Mouse (Mus musculus): ENCODE results near the gene Khdc4. TPM values are rescaled to one million over a fixed set of nuclear protein-coding genes. Genes with fewer than 3 reads are reported as not detected.

Gene Khdc4
- 10 to 100 TPM; 39.5 to 42.9 TPM for total RNA-seq (2021)

- DNase-seq, result peak; percentile 98 to 99
- intact Hi-C loops (cut with DNase I), result no loop called here
Measured at GRCm38 (mm10) chr3:88684980-88685941, at the start of gene Khdc4. Gene Khdc4 (plus strand): TSS chr3:88685803.

- no peak for DNase-seq
- intact Hi-C loops (cut with DNase I), result no loop called here
Measured at GRCm38 (mm10) chr3:88636555-88636986, 49.0 kb upstream of the Khdc4 start.

- intact Hi-C loops (cut with DNase I), result no loop called here
- DNase-seq, result no peak
Measured at GRCm38 (mm10) chr3:88637134-88637533, 48.5 kb upstream of the Khdc4 start.

GRCm38 (mm10) chr3:88639239-88639638 is 46.4 kb upstream of the Khdc4 start:
- intact Hi-C loops (cut with DNase I), result no loop called here
- no peak for DNase-seq

GRCm38 (mm10) chr3:88640676-88641075 is 44.9 kb upstream of the Khdc4 start:
- intact Hi-C loops (cut with DNase I), result loop anchor here (1.0 to 5.0 kb wide), 2 partner anchors 33 to 48 kb away; no protein-coding TSS in a partner anchor
- peak in 1 of 2 experiments; percentile 69 for DNase-seq

- intact Hi-C loops (cut with DNase I), result loop anchor here (5.0 kb wide), 1 partner anchor 51 kb away; no protein-coding TSS in a partner anchor
- DNase-seq, result no peak
Measured at GRCm38 (mm10) chr3:88643078-88643477, 42.5 kb upstream of the Khdc4 start.

GRCm38 (mm10) chr3:88645937-88646336 is 39.7 kb upstream of the Khdc4 start:
- DNase-seq, result no peak
- intact Hi-C loops (cut with DNase I), result no loop called here

DNA sequence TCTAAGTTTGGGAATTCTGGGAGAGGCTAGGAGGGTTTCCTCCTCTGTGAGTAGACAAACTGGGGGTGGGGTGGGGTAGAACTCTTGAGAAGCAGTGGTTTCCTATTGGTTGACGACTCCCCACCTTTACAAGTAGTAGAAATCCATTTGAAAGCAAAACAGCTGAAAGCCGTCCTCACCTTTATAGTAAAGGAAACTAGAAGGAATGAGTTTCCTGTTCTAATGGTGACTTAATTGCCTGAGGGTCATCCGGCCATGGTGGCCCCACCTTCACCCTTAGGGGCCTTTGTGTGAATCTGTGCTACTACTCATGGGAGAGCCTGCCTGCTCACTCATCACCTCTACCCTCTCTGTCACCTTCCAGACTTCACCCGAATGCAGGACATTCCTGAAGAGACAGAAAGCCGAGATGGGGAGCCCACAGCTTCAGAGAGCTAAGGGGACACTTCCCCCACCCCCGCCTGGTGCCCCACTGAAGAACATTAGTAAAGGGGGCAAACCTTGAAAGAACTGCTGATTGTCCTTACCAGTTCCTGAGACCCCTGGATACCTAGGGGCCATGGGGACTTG is 39.1 kb upstream of the Khdc4 start:
- intact Hi-C loops (cut with DNase I), result no loop called here
- DNase-seq, result no peak

DNA sequence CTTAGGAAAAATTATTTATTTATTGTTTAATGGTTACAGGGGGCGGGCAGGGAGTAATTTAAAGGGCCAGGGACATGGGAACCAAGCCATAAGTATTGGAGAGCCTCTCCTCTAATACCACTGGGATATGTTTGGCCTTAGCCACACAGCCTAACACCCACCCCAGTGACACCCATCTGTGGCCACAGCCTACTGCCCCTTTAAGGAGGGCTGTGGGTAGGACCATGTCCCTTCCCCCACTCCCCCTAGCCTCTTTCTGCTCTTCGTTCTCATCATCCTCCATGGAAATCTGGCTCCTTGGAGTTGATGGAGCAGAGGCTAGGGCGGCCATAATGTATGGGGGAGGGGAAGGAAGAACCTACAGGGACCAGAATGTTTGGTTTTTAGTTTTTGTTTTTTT is 38.5 kb upstream of the Khdc4 start:
- no peak for DNase-seq
- intact Hi-C loops (cut with DNase I), result no loop called here

DNA sequence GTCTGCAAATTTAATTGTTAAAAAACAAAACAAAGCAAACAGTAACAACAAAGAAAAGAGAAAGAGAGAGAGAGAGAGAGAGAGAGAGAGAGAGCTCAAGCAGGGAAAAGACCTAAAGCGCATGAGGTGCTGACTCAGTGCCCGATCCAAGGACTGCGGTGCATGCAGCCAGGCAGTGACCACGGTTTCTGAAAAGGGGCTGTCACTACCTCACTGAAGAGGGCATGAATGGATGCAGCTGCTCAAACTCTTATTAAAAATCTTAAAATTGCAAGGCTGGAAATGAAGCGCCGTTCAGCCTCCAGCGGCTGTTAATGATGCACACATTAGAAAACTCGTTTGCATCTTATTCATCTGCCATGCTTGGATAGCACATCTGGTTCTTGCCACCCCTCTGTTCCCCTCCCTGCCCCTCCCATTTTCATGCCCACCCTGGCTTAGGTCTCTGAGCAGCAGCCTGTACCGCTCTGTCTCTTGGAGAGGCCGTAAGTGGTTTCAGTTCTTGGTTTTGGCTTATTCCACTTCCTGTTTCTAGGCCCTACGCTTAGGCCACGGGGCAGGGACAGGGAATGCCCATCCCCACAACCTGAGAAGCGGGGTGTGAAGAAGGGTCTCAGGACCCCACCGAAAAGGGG is 37.7 kb upstream of the Khdc4 start:
- peak in 1 of 2 experiments; percentile 3 for DNase-seq
- intact Hi-C loops (cut with DNase I), result no loop called here

- DNase-seq, result peak in 1 of 2 experiments; percentile 2
- intact Hi-C loops (cut with DNase I), result no loop called here
Measured at GRCm38 (mm10) chr3:88648452-88649168, 37.0 kb upstream of the Khdc4 start.

- intact Hi-C loops (cut with DNase I), result no loop called here
- peak in 1 of 2 experiments; percentile 2 for DNase-seq
Measured at GRCm38 (mm10) chr3:88649186-88649585, 36.4 kb upstream of the Khdc4 start.

- DNase-seq, result no peak
- intact Hi-C loops (cut with DNase I), result no loop called here
Measured at GRCm38 (mm10) chr3:88649967-88650366, 35.6 kb upstream of the Khdc4 start.

- intact Hi-C loops (cut with DNase I), result no loop called here
- DNase-seq, result peak in 1 of 2 experiments; percentile 7
Measured at GRCm38 (mm10) chr3:88650713-88651504, 34.7 kb upstream of the Khdc4 start.

DNA sequence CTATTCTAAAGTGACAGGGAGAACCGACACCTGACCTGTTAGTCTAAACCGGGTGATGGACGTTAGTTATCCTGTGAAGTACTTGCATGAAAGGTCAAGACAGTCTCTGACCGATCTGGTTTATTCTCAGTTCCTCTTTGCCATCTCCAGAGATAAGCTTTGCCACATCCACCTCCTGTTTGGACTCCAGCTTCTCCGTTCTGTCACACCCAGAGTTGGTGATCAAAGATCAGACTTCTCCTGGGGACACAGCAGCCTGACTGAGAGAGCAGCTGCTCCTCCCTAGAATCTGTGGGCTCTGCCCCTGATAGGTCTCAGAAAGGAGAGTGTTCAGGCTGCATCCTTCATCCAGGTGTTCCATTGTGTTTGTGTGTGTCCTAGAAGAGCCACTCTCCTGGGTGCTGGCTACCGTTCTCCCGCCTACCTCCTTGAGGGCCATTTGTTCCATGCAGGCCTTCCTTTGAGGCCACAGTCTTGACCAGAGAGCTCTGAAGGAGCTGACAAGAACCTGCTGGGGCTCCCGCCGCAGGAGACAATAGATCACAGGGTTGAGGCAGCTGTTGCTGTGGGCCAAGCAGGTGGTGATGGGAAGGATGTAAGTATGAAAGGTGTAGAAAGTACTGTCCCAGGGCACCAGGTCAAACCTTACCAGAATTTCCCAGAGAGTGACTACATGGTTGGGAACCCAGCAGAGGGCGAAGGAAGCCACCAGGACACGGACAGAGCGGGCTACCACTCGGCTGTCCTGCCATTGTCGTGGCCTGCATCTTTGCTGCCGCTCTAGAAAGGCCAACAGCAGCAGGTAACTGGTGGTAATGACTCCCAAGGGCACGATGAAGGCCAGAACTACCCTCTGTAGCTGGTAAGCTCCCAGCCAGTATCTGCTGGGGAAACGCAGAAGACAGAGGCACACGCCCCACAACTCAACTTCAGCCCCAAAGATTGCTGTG is 33.7 kb upstream of the Khdc4 start:
- intact Hi-C loops (cut with DNase I), result no loop called here
- DNase-seq, result peak in 1 of 2 experiments; percentile 7

- intact Hi-C loops (cut with DNase I), result no loop called here
- peak in 1 of 2 experiments; percentile 4 for DNase-seq
Measured at GRCm38 (mm10) chr3:88652846-88653515, 32.6 kb upstream of the Khdc4 start, which contains the start of gene Rxfp4. Gene Rxfp4 (minus strand): TSS chr3:88653142.

DNA sequence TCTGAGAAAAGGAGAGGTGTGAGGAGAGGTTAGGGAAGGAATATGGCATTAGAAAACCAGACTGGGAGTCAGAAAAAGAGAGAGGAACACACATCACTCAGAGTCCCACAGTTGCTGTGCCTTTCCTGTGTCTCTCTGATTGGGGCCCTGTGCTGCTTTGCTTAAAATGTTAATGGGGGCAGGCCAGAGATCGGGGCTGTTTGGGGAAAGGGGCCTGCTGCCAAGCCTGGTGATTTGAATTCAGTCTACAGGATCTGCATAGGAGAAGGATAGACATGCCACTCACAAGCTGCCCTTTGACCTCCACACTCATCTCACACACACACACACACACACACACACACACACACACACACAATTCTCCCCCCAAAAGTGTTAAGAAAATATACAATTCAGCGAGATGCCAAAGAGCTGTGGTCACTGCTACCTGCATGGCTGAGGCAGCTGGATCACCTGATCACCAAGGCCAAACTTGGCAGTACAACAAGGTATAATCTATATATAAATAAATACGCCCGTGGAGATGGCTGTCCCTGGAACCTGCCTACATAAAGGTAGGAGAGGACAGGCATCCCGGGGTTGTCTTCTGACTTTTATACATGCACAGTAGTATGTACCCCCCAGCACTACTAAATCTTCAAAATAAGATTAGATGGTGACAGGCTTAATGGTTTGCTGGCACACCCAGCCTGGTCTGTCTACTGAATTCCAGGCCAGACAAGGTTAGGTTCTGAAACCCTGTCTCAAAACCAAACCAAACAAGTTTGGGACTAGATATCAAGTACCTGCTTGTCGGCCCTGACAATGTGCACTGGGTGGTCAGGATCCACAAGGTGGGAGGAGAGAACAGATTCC is 31.9 kb upstream of the Khdc4 start:
- DNase-seq, result peak in 1 of 2 experiments; percentile 15
- intact Hi-C loops (cut with DNase I), result no loop called here

Data from heart, postnatal 10 days (tissue).